ENCODE assay signal across 23 mouse cellular contexts in the genomic region with DNA sequence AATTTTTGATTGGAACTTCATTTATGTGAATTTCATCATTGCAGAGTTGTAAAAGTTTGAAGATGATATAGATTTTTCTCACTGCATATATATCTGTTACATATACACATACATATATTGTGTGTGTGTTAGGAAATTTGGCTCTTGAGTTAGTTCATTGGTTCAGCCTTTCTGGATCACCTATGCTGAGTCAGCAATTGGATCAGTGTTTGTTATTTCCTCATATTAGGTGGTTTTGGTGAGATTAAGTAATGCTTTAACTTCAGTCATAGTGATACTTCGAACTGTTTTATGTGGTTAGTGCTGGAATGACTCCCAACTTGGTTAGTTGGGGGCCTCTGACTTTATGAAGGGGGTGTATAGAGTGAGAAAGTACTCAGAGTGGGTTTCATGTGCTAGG.
DNase-seq lines count a peak whose midpoint lies in the region; ATAC-seq and TF ChIP-seq lines count a peak whose summit lies in the region.
"Had no signal": no experiment of that assay in that cellular context is flagged by ENCODE, and none has a peak within 500 bp of the region (broad histone marks: within the 10 kb centered on the region; RNA-seq: fewer than 3 reads in every experiment).

No protein-coding gene starts in this region.

- no peaks in the 10 kb centered on the region for H3K79me2 ChIP-seq in CH12.LX (replicated peaks; ENCODE audit: control insufficient read depth, extremely low read depth, insufficient read depth, poor library complexity, severe bottlenecking)
- H3K79me2 ChIP-seq in MEL (ENCODE audit: control insufficient read depth, insufficient read depth, low read length, poor library complexity), result no peaks in the 10 kb centered on the region
- H3K79me2 ChIP-seq in heart, adult 2 months (replicated peaks; ENCODE audit: control insufficient read depth, insufficient read depth, low read length), result no peaks in the 10 kb centered on the region

- TF ChIP-seq CTCF in CH12.LX (conservative IDR thresholded peaks at IDR 0.05 in 1 of 2, IDR thresholded peaks at IDR 0.05 in 1 of 2; ENCODE audit: low read depth in 2 of 2, low read length in 2 of 2) (no peak), MEL (IDR thresholded peaks at IDR 0.05 in 2 of 3, conservative IDR thresholded peaks at IDR 0.05 in 1 of 3; ENCODE audit: control insufficient read depth in 1 of 3, insufficient read depth in 1 of 3, low read depth in 2 of 3, low read length in 3 of 3, poor library complexity in 1 of 3, severe bottlenecking in 1 of 3) (no peak)
- no peak for TF ChIP-seq CTCF in midbrain, postnatal 0 days (IDR thresholded peaks at IDR 0.05)
- TF ChIP-seq CTCF in heart, adult 2 months (IDR thresholded peaks at IDR 0.05), result no peak

- H3K9me3 ChIP-seq in CH12.LX (replicated peaks; ENCODE audit: low read length) (no peaks in the 10 kb centered on the region), ES-E14 (ENCODE audit: control insufficient read depth, insufficient read depth, low read depth, low read length) (no peaks in the 10 kb centered on the region), MEL (replicated peaks; ENCODE audit: insufficient read depth, low read length) (no peaks in the 10 kb centered on the region)
- no peaks in the 10 kb centered on the region for H3K9me3 ChIP-seq in midbrain, postnatal 0 days (ENCODE audit: low read length)
- H3K9me3 ChIP-seq: G1E had no signal

- H3K4me1 ChIP-seq in CH12.LX (ENCODE audit: control insufficient read depth in 1 of 2, insufficient read depth in 2 of 2), result no peaks in the 10 kb centered on the region
- no peaks in the 10 kb centered on the region for H3K4me1 ChIP-seq in ES-E14 (ENCODE audit: control insufficient read depth in 2 of 2, insufficient read depth in 2 of 2, low read length in 2 of 2, poor library complexity in 1 of 2)
- no peaks in the 10 kb centered on the region for H3K4me1 ChIP-seq in MEL (ENCODE audit: control insufficient read depth in 1 of 2, insufficient read depth in 2 of 2, low read length in 2 of 2)
- H3K4me1 ChIP-seq in midbrain, postnatal 0 days (ENCODE audit: insufficient read depth, low read length), result no peaks in the 10 kb centered on the region
- H3K4me1 ChIP-seq in heart, adult 2 months (ENCODE audit: control insufficient read depth, insufficient read depth, low read length), result no peaks in the 10 kb centered on the region

- WGBS in midbrain, postnatal 0 days, result 79% methylated on average over 1 of the region's 1 CpGs
- WGBS in heart, adult 2 months, result 76% methylated on average over 1 of the region's 1 CpGs

- H3K9ac ChIP-seq in CH12.LX (ENCODE audit: insufficient read depth, low read depth), result no peak overlapping the region
- H3K9ac ChIP-seq in ES-E14 (ENCODE audit: insufficient read depth, low read depth, low read length, poor library complexity, severe bottlenecking), result no peak overlapping the region
- no peak overlapping the region for H3K9ac ChIP-seq in MEL (ENCODE audit: control insufficient read depth, low read depth, low read length, poor library complexity, severe bottlenecking)
- H3K9ac ChIP-seq in midbrain, postnatal 0 days (replicated peaks; ENCODE audit: low read length, poor library complexity, severe bottlenecking), result no peak overlapping the region
- no peak overlapping the region for H3K9ac ChIP-seq in heart, adult 2 months (ENCODE audit: low read depth, low read length)

- TF ChIP-seq POLR2A in CH12.LX (IDR thresholded peaks at IDR 0.05; ENCODE audit: low read depth, low read length) (no peak), MEL (IDR thresholded peaks at IDR 0.05; ENCODE audit: control insufficient read depth in 1 of 2, insufficient read depth in 1 of 2, low read depth in 1 of 2, low read length in 2 of 2, poor library complexity in 1 of 2) (no peak)
- no peak for TF ChIP-seq POLR2A in heart, adult 2 months (IDR thresholded peaks at IDR 0.05; ENCODE audit: insufficient read depth, low read depth, low read length)

- ATAC-seq in midbrain, postnatal 0 days (ENCODE audit: low FRiP score), result no peak
- ATAC-seq: activated CD4-positive, CD25-positive, alpha-beta regulatory T cell, adult 4 months; CD4-positive, CD25-positive, alpha-beta regulatory T cell, adult 4 months; Patski had no signal

- H3K27me3 ChIP-seq in CH12.LX (replicated peaks) (no peaks in the 10 kb centered on the region), MEL (ENCODE audit: control insufficient read depth in 1 of 2, insufficient read depth in 2 of 2, low read length in 2 of 2) (no peaks in the 10 kb centered on the region)
- H3K27me3 ChIP-seq in midbrain, postnatal 0 days (ENCODE audit: insufficient read depth, low read length), result no peaks in the 10 kb centered on the region
- no peaks in the 10 kb centered on the region for H3K27me3 ChIP-seq in heart, adult 2 months (ENCODE audit: control insufficient read depth, insufficient read depth, low read length)

- H3K36me3 ChIP-seq in CH12.LX (replicated peaks in 1 of 2; ENCODE audit: control insufficient read depth in 1 of 2, insufficient read depth in 1 of 2, low read length in 1 of 2) (no peaks in the 10 kb centered on the region), ES-E14 (ENCODE audit: control insufficient read depth, insufficient read depth, low read length, poor library complexity, severe bottlenecking) (no peaks in the 10 kb centered on the region), MEL (ENCODE audit: control insufficient read depth in 1 of 2, insufficient read depth in 2 of 2, low read length in 2 of 2) (no peaks in the 10 kb centered on the region)
- no peaks in the 10 kb centered on the region for H3K36me3 ChIP-seq in midbrain, postnatal 0 days (ENCODE audit: insufficient read depth, low read length)
- no peaks in the 10 kb centered on the region for H3K36me3 ChIP-seq in heart, adult 2 months (ENCODE audit: control insufficient read depth, insufficient read depth, low read length)
- H3K36me3 ChIP-seq: G1E had no signal

- in situ Hi-C loops in CH12.LX (cut with MboI; ENCODE audit: low pct_ligation_motif_present, low pct_unique_long_range_greater_than_20kb, low sequenced_read_pairs) (no loop called here), ES-E14 (cut with MboI; ENCODE audit: low sequenced_read_pairs in 2 of 2, unreplicated experiment in 2 of 2) (no loop called here)

- DNase-seq in CH12.LX (ENCODE audit: extremely low read depth) (no peak), ES-E14 (ENCODE audit: low read depth, low spot score) (no peak), MEL (ENCODE audit: low read depth, low spot score) (no peak)
- no peak for DNase-seq in kidney, postnatal 36 days
- DNase-seq in midbrain, postnatal 0 days (ENCODE audit: low spot score), result no peak
- no peak for DNase-seq in heart, adult 2 months
- DNase-seq: adrenal gland, adult 2 months; adrenal gland, adult 8-10 months; adrenal gland, postnatal 10 days; adrenal gland, postnatal 14 days; adrenal gland, postnatal 25 days; adrenal gland, postnatal 36 days; B cell, adult 2 months; cerebellum, adult 11 months; cerebellum, adult 11-12 months; cerebellum, adult 18-20 months; cerebellum, adult 2 months; cerebellum, adult 8-10 months; cerebellum, adult 9-10 months had no signal

- H3K4me3 ChIP-seq in CH12.LX (replicated peaks in 1 of 3; ENCODE audit: low read depth in 2 of 3, low read length in 2 of 3, poor library complexity in 1 of 3) (no peak overlapping the region), ES-E14 (ENCODE audit: insufficient read depth in 1 of 2, low read depth in 1 of 2, low read length in 2 of 2, poor library complexity in 1 of 2, severe bottlenecking in 1 of 2) (no peak overlapping the region), MEL (ENCODE audit: control insufficient read depth in 1 of 2, insufficient read depth in 1 of 2, low read depth in 2 of 2, low read length in 2 of 2) (no peak overlapping the region)
- no peak overlapping the region for H3K4me3 ChIP-seq in midbrain, postnatal 0 days (ENCODE audit: low read depth, low read length)
- no peak overlapping the region for H3K4me3 ChIP-seq in heart, adult 2 months

- no peak overlapping the region for H3K27ac ChIP-seq in CH12.LX (ENCODE audit: insufficient read depth, low read depth)
- H3K27ac ChIP-seq in ES-E14 (ENCODE audit: insufficient read depth, low read depth, low read length, poor library complexity, severe bottlenecking), result no peak overlapping the region
- H3K27ac ChIP-seq in MEL (ENCODE audit: control insufficient read depth, low read depth, low read length), result no peak overlapping the region
- H3K27ac ChIP-seq in midbrain, postnatal 0 days (ENCODE audit: low read depth, low read length), result no peak overlapping the region
- no peak overlapping the region for H3K27ac ChIP-seq in heart, adult 2 months

- TF ChIP-seq RAD21 in CH12.LX (IDR thresholded peaks at IDR 0.05; ENCODE audit: low read depth, low read length), result no peak
- TF ChIP-seq RAD21 in MEL (IDR thresholded peaks at IDR 0.05; ENCODE audit: low read depth, low read length), result no peak

- dilution Hi-C loops in CH12.LX (cut with MboI; ENCODE audit: extremely low pct_ligation_motif_present, extremely low pct_unique_long_range_greater_than_20kb, low sequenced_read_pairs), result no loop called here

- intact Hi-C loops in heart, adult 2 months (cut with DNase I), result no loop called here

- no peak overlapping the region for H3K4me2 ChIP-seq in CH12.LX (ENCODE audit: insufficient read depth, low read depth, poor library complexity, severe bottlenecking)
- H3K4me2 ChIP-seq in midbrain, postnatal 0 days (ENCODE audit: low read depth, low read length, poor library complexity, severe bottlenecking), result no peak overlapping the region

- no peak for TF ChIP-seq EP300 in CH12.LX (IDR thresholded peaks at IDR 0.05; ENCODE audit: low read length)
- no peak for TF ChIP-seq EP300 in MEL (IDR thresholded peaks at IDR 0.05; ENCODE audit: low read depth in 1 of 2, low read length in 2 of 2)
- TF ChIP-seq EP300 in heart, adult 2 months (IDR thresholded peaks at IDR 0.05; ENCODE audit: insufficient read depth, low read depth, low read length), result no peak

TF ChIP-seq in CH12.LX, 34 proteins besides CTCF, POLR2A, EP300 and RAD21 (continues in another document):
- TF ChIP-seq MAFK (IDR thresholded peaks at IDR 0.05; ENCODE audit: insufficient replicate concordance, low read length) (peak; percentile 96), KAT2A (IDR thresholded peaks at IDR 0.05; ENCODE audit: insufficient replicate concordance, low read length) (no peak), CHD1 (IDR thresholded peaks at IDR 0.05; ENCODE audit: low read depth, low read length) (no peak), UBTF (IDR thresholded peaks at IDR 0.05; ENCODE audit: low read depth, low read length) (no peak)

TF ChIP-seq in ES-E14, 5 proteins besides CTCF, POLR2A, EP300 and RAD21 (continues in another document):
- TF ChIP-seq MAFK (IDR thresholded peaks at IDR 0.05; ENCODE audit: insufficient read depth, low read depth, low read length) (peak; percentile 92), ZNF384 (IDR thresholded peaks at IDR 0.05; ENCODE audit: low read depth, low read length) (no peak), CHD2 (IDR thresholded peaks at IDR 0.05; ENCODE audit: low read depth, low read length) (no peak)

TF ChIP-seq in MEL, 35 proteins besides CTCF, POLR2A, EP300 and RAD21:
- no peak for TF ChIP-seq ETS1 (IDR thresholded peaks at IDR 0.05; ENCODE audit: low read depth, low read length)
- TF ChIP-seq MAFK (IDR thresholded peaks at IDR 0.05; ENCODE audit: borderline replicate concordance, low read depth, low read length), result 0 out of 2 replicates have a peak, but pooled peaks have one; percentile 41
